Mouse (Mus musculus) Patski (cell line): ENCODE data around the gene Nxpe4. TPM values are rescaled to one million over a fixed set of nuclear protein-coding genes. Genes with fewer than 3 reads are reported as not detected.
A peak's percentile ranks its signal among the peaks of the same experiment; 100 is the strongest.

ENCODE experiments used
- ATAC-seq: fragments of 100-300 bp; one replicate; pipeline ENCODE4 v1.8.0; 2021
- CTCF ChIA-PET: fragments of 350-600 bp; sonication (Branson Sonifier 250); formaldehyde crosslinking; loops from one replicate; lab custom pipeline; 2022; ENCODE audit warnings: inconsistent platforms; lab: Charles Lee
- POLR2A ChIA-PET: fragments of 350-600 bp; sonication (Branson Sonifier 250); formaldehyde crosslinking; loops from one replicate; lab custom pipeline; 2022; ENCODE audit warnings: antibody characterized with exemption, inconsistent platforms; lab: Charles Lee
- DNase-seq: peaks from one replicate; pipeline ENCODE4 v3.0.0-alpha.2; 2011; ENCODE audit warnings: low read depth, low spot score
- H3K27me3 ChIP-seq: fragments of 371-371 bp; one replicate; pipeline ENCODE4 v1.5.1; 2021
- CTCF ChIP-seq: fragments of 100-300 bp; IDR thresholded peaks from one replicate; pipeline ENCODE4 v1.5.1; 2021
- in situ Hi-C: fragments of 300-500 bp; cut with MboI; formaldehyde crosslinking; loops from 3 replicates; pipeline ENCODE4 v1.11.1; 2018; ENCODE audit warnings: low pct_unique_long_range_greater_than_20kb, mixed read lengths
- polyA plus RNA-seq: library from polyadenylated mRNA; unstranded; gene quantifications from one replicate; pipeline ENCODE4 v1.2.3, GENCODE M21; 2021

Gene Nxpe4
- polyA plus RNA-seq, 1 experiment from 2014 or later, result 3.5 TPM

GRCm38 (mm10) chr9:48357097-48357496 is 195.3 kb downstream of the Nxpe4 start:
- ATAC-seq, result no peak
- no peaks in the 10 kb centered on the region for H3K27me3 ChIP-seq
- CTCF ChIA-PET, result no interaction called here
- DNase-seq, result no peak
- in situ Hi-C loops, result no loop called here
- POLR2A ChIA-PET, result no interaction called here
- TF ChIP-seq CTCF, result no peak

- DNase-seq (no peak), ATAC-seq (no peak)
- CTCF ChIA-PET, result no interaction called here
- POLR2A ChIA-PET, result no interaction called here
- H3K27me3 ChIP-seq, result no peaks in the 10 kb centered on the region
- in situ Hi-C loops, result no loop called here
- TF ChIP-seq CTCF, result peak; percentile 36
Observed at GRCm38 (mm10) chr9:48360826-48361225, 199.0 kb downstream of the Nxpe4 start.

DNA sequence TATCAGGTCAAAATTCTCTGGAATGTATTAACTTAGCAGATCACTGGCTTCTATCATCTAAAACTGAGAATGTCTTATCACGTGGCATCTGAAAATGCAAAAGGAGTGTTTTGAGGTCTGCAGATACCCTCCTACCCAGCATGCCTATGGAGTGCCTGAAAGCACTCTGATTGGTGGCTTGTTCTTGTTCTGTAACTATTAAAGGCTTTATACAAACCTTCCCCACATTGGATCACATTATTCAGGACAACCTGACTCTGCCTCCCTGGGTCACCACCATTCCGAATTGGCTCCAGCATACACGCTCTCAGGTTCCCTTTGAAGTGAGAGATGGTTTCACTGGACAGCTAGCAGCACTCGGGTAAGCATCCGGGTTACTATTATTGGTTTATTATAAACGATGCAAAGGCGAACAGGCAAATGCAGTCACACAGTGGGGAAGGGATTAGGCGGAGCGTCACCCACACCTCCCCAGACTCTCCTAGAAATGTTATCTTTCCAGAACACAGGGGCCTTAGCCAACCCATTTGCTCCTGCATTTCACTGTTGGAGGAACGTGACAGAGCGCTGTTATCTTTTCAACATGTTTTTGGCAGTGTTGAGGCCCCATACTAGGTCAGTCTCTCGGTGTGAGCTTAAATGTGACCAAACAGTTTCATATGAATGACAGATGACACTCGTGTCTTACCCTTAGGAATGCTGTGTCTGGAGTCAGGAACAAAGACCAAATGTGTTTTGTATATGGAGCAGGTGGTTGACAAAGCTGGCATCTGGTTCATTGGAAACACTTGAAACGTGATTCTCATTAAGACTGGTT is 200.2 kb downstream of the Nxpe4 start:
- no peaks in the 10 kb centered on the region for H3K27me3 ChIP-seq
- POLR2A ChIA-PET, result no interaction called here
- CTCF ChIA-PET, result no interaction called here
- TF ChIP-seq CTCF, result no peak
- DNase-seq, result no peak
- ATAC-seq, result no peak
- in situ Hi-C loops, result no loop called here

DNA sequence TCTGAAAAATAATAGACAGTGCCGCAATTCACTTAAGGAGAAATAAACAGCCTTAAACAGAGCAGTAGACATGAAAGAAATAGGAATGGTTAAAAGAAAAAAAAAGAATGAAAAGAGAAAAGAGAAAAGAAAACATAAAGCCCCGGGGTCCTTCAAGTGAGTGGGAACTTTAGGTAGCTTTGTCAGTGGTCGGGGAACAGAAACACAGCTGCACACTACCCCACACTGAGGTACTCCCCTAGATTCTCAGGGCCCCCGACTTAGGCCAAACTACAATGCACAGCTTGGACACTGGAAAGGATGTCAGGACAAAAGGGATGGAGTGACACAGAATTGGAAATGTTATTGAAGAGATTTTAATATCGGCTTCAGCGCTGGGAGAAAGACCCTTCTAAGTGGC is 200.9 kb downstream of the Nxpe4 start:
- no peaks in the 10 kb centered on the region for H3K27me3 ChIP-seq
- POLR2A ChIA-PET, result no interaction called here
- CTCF ChIA-PET, result no interaction called here
- TF ChIP-seq CTCF, result no peak
- ATAC-seq (no peak), DNase-seq (no peak)
- in situ Hi-C loops, result no loop called here

GRCm38 (mm10) chr9:48373232-48373878 is 211.5 kb downstream of the Nxpe4 start:
- H3K27me3 ChIP-seq, result no peaks in the 10 kb centered on the region
- no peak for TF ChIP-seq CTCF
- CTCF ChIA-PET, result no interaction called here
- in situ Hi-C loops, result no loop called here
- POLR2A ChIA-PET, result no interaction called here
- no peak for ATAC-seq
- DNase-seq, result no peak

DNA sequence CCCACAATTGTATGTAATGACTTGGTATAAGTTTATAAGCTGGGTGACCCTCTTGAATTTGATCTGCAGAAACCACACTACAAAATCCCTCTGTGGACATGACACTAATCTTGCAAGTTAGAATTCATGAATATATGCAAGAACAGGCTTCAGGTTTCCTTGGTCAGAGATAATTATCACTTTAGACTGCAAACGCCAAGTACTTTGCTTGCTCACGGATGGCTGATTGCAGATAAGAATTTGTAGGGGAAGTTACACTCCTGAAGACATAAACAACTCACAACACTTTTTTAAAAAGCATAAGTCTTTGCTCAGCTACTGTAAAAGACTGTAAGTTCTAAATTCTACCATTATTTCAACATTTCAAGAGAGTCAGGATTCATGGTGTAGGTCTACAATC is 212.5 kb downstream of the Nxpe4 start:
- TF ChIP-seq CTCF, result no peak
- in situ Hi-C loops, result no loop called here
- CTCF ChIA-PET, result no interaction called here

DNA sequence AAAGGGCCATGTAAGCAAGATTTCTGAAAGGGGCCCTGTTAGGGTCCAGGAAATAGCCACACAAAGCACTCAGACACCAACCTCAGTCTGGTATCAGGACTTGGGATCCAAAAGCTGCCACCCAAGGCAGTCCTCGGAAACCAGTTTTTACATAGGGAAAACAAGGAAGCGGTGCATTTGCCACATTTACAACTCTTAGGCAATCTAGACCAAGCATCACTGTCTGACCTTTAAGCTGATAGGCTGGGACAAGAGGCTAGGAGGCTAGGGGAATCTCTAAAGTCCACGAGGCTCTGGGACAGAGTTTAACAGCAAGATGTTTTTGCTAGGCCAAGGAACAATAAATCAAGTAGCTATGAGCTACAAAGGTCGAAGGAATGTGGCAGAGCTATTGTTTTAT is 226.6 kb downstream of the Nxpe4 start:
- ATAC-seq (no peak), DNase-seq (no peak)
- POLR2A ChIA-PET, result interaction anchor here (0.7 kb wide), 2 partner anchors 401 to 1707 kb away, joined by 3 to 4 read pairs; no protein-coding TSS in a partner anchor
- TF ChIP-seq CTCF, result no peak
- in situ Hi-C loops, result no loop called here
- H3K27me3 ChIP-seq, result no peaks in the 10 kb centered on the region
- CTCF ChIA-PET, result interaction anchor here (0.8 kb wide), 1 partner anchor 12 kb away, joined by 3 read pairs; no protein-coding TSS in a partner anchor

More for the DNA sequence above, 212.5 kb downstream of the Nxpe4 start:
- ATAC-seq (no peak), DNase-seq (no peak)
- POLR2A ChIA-PET, result no interaction called here
- H3K27me3 ChIP-seq, result no peaks in the 10 kb centered on the region

- in situ Hi-C loops, result no loop called here
- ChIA-PET POLR2A (no interaction called here), CTCF (interaction anchor here (0.8 kb wide), 1 partner anchor 15 kb away, joined by 4 read pairs; no protein-coding TSS in a partner anchor)
- H3K27me3 ChIP-seq, result no peaks in the 10 kb centered on the region
- DNase-seq (no peak), ATAC-seq (no peak)
- TF ChIP-seq CTCF, result no peak
Observed at GRCm38 (mm10) chr9:48389983-48390382, 228.2 kb downstream of the Nxpe4 start.

GRCm38 (mm10) chr9:48403590-48404209 is 241.9 kb downstream of the Nxpe4 start:
- no peak for TF ChIP-seq CTCF
- ChIA-PET POLR2A (no interaction called here), CTCF (interaction anchor here (1.7 kb wide), 1 partner anchor 14 kb away, joined by 4 read pairs; no protein-coding TSS in a partner anchor)
- ATAC-seq (no peak), DNase-seq (no peak)
- H3K27me3 ChIP-seq, result no peaks in the 10 kb centered on the region
- in situ Hi-C loops, result no loop called here

GRCm38 (mm10) chr9:48404687-48405086 is 242.9 kb downstream of the Nxpe4 start:
- H3K27me3 ChIP-seq, result no peaks in the 10 kb centered on the region
- POLR2A ChIA-PET, result no interaction called here
- in situ Hi-C loops, result no loop called here
- no peak for ATAC-seq
- CTCF ChIA-PET, result interaction anchor here (1.0 to 1.7 kb wide), 2 partner anchors 8 to 15 kb away, joined by 3 to 4 read pairs; no protein-coding TSS in a partner anchor
- DNase-seq, result no peak
- no peak for TF ChIP-seq CTCF
